Mouse (Mus musculus) bone marrow macrophage, adult 2 months (primary cell): ENCODE data around the gene Actb.

Experiments used
- CTCF ChIP-seq: IDR thresholded peaks from 2 replicates; pipeline ENCODE4 v1.5.1; 2012; ENCODE audit warnings: low read depth, mild to moderate bottlenecking, low read length, moderate library complexity
- POLR2A ChIP-seq: IDR thresholded peaks from 2 replicates; pipeline ENCODE4 v1.6.1; 2012; ENCODE audit warnings: mild to moderate bottlenecking, low read depth, low read length, borderline replicate concordance

- TF ChIP-seq POLR2A (no peak), CTCF (no peak; the same call in 1 of the 2 replicates)
Measured at GRCm38 (mm10) chr5:142857763-142858229, 48.8 kb downstream of the Actb start.
